Mouse (Mus musculus) lung, postnatal 4 days (tissue): ENCODE results near the gene Kif26b.
A peak's percentile ranks its signal among the peaks of the same experiment; 100 is the strongest.

Experiments
- DNase-seq, 2 experiments: peaks; one replicate each; pipeline ENCODE4 v3.0.0; 2021

The Kif26b gene

GRCm38 (mm10) chr1:178528431-178529351 lies at the start of gene Kif26b:
TSS of gene Kif26b (plus strand) at chr1:178529125.
- peak; percentile 44 to 66 for DNase-seq

DNA sequence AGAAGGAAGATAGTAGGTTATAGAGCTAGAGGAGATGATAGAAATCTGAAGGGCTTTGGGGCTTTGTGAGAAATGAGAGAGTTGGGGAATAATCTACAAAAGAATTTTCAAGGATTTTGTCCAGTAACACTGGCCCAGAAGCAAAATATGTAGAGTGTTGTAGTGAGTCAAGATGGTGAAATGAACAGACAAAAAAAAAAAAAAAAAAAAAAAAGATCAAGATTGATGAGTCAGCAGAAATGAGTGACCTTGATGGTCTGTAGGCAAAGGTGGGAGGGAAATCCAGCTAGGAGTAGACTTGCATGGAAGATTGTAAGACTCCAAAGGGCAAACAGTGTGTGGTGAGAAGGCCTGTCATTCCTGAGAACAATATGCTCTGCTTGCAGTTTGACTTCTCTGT lies 45.1 kb upstream of the Kif26b start:
- no peak for DNase-seq

DNA sequence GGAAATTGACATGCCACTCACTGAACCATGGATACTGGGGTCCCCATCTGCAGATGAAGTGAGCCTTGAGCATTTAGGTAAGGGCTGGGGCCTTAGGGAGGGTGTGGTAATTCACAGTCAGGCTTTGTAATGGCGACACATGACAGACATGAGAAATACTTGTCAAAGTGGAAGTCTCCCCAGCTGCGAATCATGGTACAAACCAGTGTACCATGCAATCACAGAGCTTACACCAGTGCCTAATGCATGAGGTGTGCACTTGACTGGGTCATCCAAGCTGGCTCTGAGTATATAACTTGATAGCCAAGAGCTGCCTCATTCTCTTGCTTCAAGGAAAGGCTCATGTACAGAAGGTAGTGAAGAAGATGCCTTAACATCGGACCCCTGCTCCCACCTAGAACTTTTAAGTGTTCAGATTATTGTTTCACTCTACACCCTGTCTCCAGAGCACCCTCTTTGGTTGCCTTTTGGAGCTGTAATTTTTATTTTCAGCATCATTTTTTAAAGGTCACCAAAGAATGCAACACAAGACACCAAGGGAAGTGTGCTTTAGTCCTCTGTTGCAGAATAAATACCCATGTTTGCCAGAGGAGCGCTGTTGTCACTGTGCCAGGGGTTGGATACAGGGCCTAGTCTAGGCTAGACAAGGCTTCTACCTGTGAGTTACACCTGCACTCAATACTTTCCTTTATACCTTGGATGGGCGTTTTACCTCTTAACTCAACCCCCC lies 43.6 kb upstream of the Kif26b start:
- no peak for DNase-seq

DNA sequence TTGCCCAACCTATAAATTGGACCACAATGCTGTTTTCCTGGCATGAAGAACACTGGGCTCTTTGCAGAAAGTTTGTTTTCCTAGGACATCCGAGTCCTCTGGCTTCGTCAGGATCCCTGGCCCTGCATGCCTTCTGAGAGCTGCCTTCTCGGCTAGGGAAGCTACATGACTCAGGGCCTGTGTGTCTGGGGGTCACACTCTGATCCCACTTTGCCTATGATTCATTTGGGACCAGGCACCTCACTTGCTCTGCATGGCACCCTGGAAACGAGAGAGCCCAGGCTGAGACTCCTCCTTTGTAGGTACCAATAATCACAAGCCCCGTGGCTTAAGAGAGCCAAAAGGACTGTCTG lies 43.1 kb upstream of the Kif26b start:
- DNase-seq = no peak

DNA sequence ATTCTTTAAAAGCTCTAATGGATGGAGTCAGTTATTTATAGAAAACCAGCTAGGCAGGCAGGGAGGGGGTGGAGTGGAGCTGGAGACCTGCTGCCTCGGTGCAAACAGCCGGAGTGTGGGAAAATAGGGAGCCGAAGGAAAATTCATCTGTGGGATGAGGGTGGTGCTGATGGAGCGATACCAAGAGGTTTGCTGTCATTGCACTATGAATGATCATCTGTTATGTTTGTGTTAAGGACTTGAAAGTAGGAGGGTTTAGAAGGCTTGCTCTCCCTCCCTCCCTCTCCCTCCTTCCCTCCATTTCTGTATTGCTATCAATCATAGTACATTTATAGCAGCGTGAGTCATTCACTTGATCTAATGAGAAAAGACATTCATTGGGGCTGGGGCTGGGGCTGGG lies 42.1 kb upstream of the Kif26b start:
- no peak for DNase-seq

DNA sequence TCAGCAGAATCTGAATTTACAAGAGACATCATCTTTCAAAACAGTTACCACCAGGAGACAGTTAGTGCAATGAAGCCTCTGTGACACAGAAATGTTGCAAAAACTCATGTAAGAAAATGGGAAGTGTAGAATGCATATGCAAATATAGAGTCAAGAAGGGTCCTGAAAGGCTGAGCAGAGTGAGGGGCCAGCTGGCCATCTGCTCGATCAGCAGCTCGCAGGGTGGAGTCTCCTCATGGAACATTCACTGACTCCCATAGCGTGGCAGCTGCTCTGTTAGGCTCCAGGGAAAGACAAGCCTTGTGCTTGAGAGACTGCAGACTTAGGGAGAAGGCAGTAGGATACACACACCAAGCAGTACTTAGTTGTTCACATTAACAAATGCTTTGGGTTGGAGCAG lies 39.8 kb upstream of the Kif26b start:
- DNase-seq = no peak

GRCm38 (mm10) chr1:178491733-178492132 lies 37.2 kb upstream of the Kif26b start:
- DNase-seq = no peak

- DNase-seq = no peak
Observed at GRCm38 (mm10) chr1:178492493-178492892, 36.4 kb upstream of the Kif26b start.

GRCm38 (mm10) chr1:178496186-178496585 lies 32.7 kb upstream of the Kif26b start:
- no peak for DNase-seq

DNA sequence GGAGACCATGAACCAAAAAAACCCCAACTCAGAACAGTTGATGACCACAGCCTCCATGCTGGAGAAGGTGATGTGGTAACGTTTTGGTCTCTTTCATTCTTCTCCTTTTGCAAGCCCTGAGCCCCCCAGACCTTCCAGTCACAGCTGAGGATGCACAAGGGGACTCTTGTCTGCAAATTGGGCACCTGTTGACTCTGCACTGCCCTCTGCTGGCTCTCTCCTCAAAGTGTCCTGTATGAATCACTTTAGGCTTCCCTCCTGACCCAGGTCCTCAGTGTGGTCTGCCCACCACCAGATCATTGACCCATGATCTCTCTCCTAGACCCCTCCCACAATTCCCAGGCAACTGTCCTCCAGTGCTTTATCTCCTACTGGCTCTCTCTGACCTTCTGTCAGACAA lies 32.1 kb upstream of the Kif26b start:
- peak in 1 of 2 experiments; percentile 38 for DNase-seq

GRCm38 (mm10) chr1:178506938-178507337 lies 22.0 kb upstream of the Kif26b start:
- no peak for DNase-seq

GRCm38 (mm10) chr1:178512323-178513031 lies 16.4 kb upstream of the Kif26b start:
- no peak for DNase-seq

DNA sequence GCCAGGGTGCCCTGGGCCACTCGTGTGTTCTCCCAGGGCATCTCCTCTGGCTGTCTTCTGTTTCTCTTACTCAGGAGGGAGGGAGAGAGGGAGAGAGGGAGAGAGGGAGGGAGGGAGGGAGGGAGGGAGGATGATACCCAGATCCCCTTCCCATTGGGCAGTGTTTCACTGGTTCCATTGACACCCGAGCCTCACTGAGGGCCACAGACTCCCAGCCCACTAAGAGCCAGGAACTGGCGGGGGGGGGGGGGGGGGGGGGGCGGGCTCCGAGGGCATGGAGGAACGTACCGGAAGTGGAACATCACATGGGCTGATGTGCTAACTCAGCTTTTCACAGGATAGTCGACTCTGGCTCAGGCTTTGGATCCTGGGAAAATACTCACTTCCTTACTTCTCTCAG lies 15.0 kb upstream of the Kif26b start:
- DNase-seq = no peak

GRCm38 (mm10) chr1:178515839-178516238 lies 13.1 kb upstream of the Kif26b start:
- no peak for DNase-seq

- no peak for DNase-seq
Observed at GRCm38 (mm10) chr1:178522389-178522788, 6.5 kb upstream of the Kif26b start.

DNA sequence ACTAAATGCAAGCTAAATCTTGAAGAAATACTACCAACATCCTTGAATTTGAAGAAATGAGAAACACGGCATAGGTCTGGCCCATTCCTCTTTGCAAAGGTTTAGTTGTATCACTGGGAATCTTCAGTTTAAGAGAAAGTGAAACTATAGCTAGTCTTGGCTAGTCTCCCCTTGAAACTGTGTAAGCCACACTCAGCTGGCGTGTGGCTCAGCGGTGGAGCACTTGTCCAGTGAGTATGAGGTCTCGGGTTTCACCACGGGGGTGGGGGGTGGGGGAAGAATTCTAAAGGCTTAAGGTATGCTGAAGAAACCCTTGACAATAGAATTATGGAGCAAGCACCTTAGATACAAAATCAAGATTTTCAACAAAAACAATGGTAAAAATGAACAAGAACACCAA lies 5.8 kb upstream of the Kif26b start:
- no peak for DNase-seq

DNA sequence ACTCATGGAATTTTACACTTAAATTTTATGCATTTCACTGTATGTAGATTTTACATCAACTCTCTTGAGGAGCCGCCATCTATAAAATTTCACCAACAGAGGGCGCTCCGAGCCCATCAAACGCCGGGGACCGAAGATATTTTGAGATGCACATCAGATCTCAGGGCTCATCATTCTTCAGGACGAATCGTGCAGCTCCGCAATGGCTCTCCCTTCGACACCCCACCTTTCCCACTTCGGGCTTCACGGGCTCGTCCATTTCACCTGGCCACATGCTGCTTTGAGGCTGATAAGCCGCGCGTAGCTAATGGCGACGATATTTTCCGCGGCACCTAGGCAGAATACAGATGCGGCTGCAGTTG lies 1.8 kb upstream of the Kif26b start:
- peak; percentile 62 to 76 for DNase-seq

GRCm38 (mm10) chr1:178527547-178528361 lies 1.2 kb upstream of the Kif26b start:
- peak; percentile 28 to 39 for DNase-seq

GRCm38 (mm10) chr1:178529512-178530300 lies 781 bp downstream of the Kif26b start:
- DNase-seq = peak in 1 of 2 experiments; percentile 7

DNA sequence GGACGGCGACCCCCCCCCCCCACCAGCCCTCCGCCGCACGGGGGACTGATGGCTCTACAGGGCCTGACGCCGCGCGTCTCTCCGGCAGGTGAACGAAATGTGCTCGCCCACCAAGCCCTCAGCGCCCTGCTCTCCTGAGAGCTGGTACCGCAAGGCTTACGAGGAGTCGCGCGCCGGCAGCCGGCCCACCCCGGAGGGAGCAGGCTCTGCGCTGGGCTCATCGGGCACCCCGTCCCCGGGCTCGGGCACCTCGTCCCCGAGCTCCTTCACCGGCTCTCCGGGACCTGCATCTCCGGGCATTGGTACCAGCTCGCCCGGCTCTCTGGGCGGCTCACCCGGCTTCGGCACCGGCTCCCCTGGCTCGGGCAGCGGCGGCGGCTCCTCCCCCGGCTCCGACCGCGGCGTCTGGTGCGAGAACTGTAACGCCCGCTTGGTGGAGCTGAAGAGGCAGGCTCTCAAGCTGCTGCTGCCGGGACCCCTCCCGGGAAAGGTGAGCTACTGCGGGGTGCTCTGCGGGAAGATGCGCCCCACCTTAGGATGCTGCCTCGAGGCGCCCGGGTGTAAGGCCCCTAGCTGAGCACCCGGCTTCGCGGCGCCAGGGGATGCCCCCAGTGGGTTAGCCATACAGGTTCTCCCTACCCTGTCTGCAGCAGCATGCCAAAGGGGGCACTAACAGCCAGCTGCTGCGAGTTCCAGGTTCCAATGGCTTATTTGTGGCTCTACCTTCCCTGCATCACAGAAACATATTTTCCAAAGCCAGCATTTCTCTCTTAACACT lies 1.6 kb downstream of the Kif26b start:
- DNase-seq = peak; percentile 81 to 85

- no peak for DNase-seq
Observed at GRCm38 (mm10) chr1:178540247-178540646, 11.3 kb downstream of the Kif26b start.
